Mouse (Mus musculus): ENCODE data around the gene Ppp2r5a.

DNA sequence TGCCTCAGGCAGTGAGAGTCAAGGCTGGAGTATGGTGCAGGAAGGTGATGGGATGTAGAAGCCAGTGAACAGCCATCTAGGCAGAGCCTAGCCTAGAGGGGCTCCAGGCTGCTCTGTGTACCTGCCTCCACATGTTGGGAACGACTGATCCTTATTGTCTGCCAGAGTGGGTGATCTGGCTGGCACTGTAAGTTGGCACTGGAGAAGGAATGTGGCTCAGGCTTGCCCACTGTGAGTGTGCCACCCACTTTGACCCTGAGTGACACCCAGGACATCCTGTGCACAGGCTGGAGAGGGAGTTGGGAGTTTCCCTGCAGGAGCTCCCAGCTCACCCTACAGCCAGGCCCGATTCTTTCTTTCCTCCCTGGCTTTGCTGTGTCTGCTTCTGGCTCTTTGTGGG, 63.2 kb downstream of the Ppp2r5a start:
- TF ChIP-seq CTCF (IDR thresholded peaks at IDR 0.05; ENCODE audit: borderline replicate concordance, control insufficient read depth, extremely low read depth, insufficient read depth, low read length, poor library complexity) (no peak), POLR2A (IDR thresholded peaks at IDR 0.05; ENCODE audit: control insufficient read depth, extremely low read depth, insufficient read depth, low read length, poor library complexity) (no peak)
